Mouse (Mus musculus) midbrain, embryonic 13.5 days (tissue): ENCODE data around the gene Olfr1416. TPM values are rescaled to one million over a fixed set of nuclear protein-coding genes. Genes with fewer than 3 reads are reported as not detected.
"Not testable (repeated sequence)": the region's sequence is repeated elsewhere in the genome, so short reads cannot be mapped to it uniquely, and the experiment has no call there.

ENCODE experiments used
- ATAC-seq: fragments of 200-750 bp; cut with Nextera tagmentation; 2 replicates; pipeline ENCODE4 v1.8.0; 2017; ENCODE audit warnings: mild to moderate bottlenecking, moderate TSS enrichment, moderate library complexity
- H3K27ac ChIP-seq: fragments of 300-500 bp; sonication (generic); 2 replicates; pipeline ENCODE4 v1.5.1; 2015; ENCODE audit warnings: inconsistent platforms, mild to moderate bottlenecking, moderate library complexity
- H3K27me3 ChIP-seq: fragments of 300-500 bp; sonication (generic); 2 replicates; pipeline ENCODE4 v1.6.1; 2015; ENCODE audit warnings: mild to moderate bottlenecking, inconsistent platforms
- H3K36me3 ChIP-seq: fragments of 300-500 bp; sonication (generic); 2 replicates; pipeline ENCODE4 v1.6.1; 2015; ENCODE audit warnings: mild to moderate bottlenecking, inconsistent platforms
- H3K4me1 ChIP-seq: fragments of 300-500 bp; sonication (generic); replicated peaks from 2 replicates; pipeline ENCODE4 v1.6.1; 2015; ENCODE audit warnings: inconsistent platforms
- H3K4me2 ChIP-seq: fragments of 300-500 bp; sonication (generic); replicated peaks from 2 replicates; pipeline ENCODE4 v1.6.1; 2015; ENCODE audit warnings: moderate library complexity, mild to moderate bottlenecking, inconsistent platforms
- H3K4me3 ChIP-seq: fragments of 300-500 bp; sonication (generic); replicated peaks from 2 replicates; pipeline ENCODE4 v1.5.1; 2015; ENCODE audit warnings: mild to moderate bottlenecking, inconsistent platforms
- H3K9ac ChIP-seq: fragments of 300-500 bp; sonication (generic); replicated peaks from 2 replicates; pipeline ENCODE4 v1.6.1; 2015; ENCODE audit warnings: mild to moderate bottlenecking, inconsistent platforms
- H3K9me3 ChIP-seq: fragments of 300-500 bp; sonication (generic); 2 replicates; pipeline ENCODE4 v1.6.1; 2016; ENCODE audit warnings: mild to moderate bottlenecking, inconsistent platforms
- WGBS: fragments of 180-500 bp; shearing (Covaris S2); methylation state at CpG from one replicate; pipeline ENCODE4 v1.1.7; 2015; 5-methylcytosine and 5-hydroxymethylcytosine counted together
- polyA plus RNA-seq: library from polyadenylated mRNA; unstranded; fragments of >200 nt; fragmentation: Nextera tagmentation; extraction: Ambion mirVana; gene quantifications from 2 replicates; pipeline ENCODE4 v1.2.1, GENCODE M21; 2015

Olfr1416 gene
- not detected in 2 replicates for polyA plus RNA-seq

GRCm38 (mm10) chr1:92485013-92485412 is at the start of gene Olfr1416:
TSS of gene Olfr1416 (minus strand) at chr1:92485113.
- Histone ChIP-seq H3K27ac (no peak within 1 kb of the TSS), H3K9me3 (peaks cover 9% of the 10 kb centered on the region; the same call in 1 of the 2 replicates), H3K4me3 (no peak within 1 kb of the TSS), H3K4me2 (no peak within 1 kb of the TSS), H3K9ac (no peak within 1 kb of the TSS), H3K4me1 (no peaks in the 10 kb centered on the region), H3K27me3 (no peaks in the 10 kb centered on the region), H3K36me3 (no peaks in the 10 kb centered on the region)
- no peak for ATAC-seq

- 89% methylated on average over 3 of the region's 3 CpGs for WGBS
- H3K9ac ChIP-seq = no peak overlapping the region
- H3K9me3 ChIP-seq = no peaks in the 10 kb centered on the region
- no peak overlapping the region for H3K4me3 ChIP-seq
- H3K36me3 ChIP-seq = no peaks in the 10 kb centered on the region
- H3K4me1 ChIP-seq = no peaks in the 10 kb centered on the region
- no peak for ATAC-seq
- H3K4me2 ChIP-seq = no peak overlapping the region
- no peak overlapping the region for H3K27ac ChIP-seq
- H3K27me3 ChIP-seq = no peaks in the 10 kb centered on the region
Observed at GRCm38 (mm10) chr1:92523764-92524163, 38.9 kb upstream of the Olfr1416 start.

- no peak overlapping the region for H3K4me2 ChIP-seq
Observed at GRCm38 (mm10) chr1:92521376-92521775, 36.5 kb upstream of the Olfr1416 start.

GRCm38 (mm10) chr1:92519046-92519445 is 34.1 kb upstream of the Olfr1416 start:
- H3K4me3 ChIP-seq = no peak overlapping the region
- WGBS = 84% methylated on average over 6 of the region's 6 CpGs
- ATAC-seq = no peak

More at GRCm38 (mm10) chr1:92521376-92521775, 36.5 kb upstream of the Olfr1416 start:
- Histone ChIP-seq H3K9me3 (no peaks in the 10 kb centered on the region), H3K4me1 (no peaks in the 10 kb centered on the region), H3K27ac (no peak overlapping the region), H3K9ac (no peak overlapping the region), H3K36me3 (no peaks in the 10 kb centered on the region), H3K4me3 (no peak overlapping the region), H3K27me3 (no peaks in the 10 kb centered on the region)
- WGBS = 20% methylated on average over 10 of the region's 10 CpGs
- peak; percentile 74 for ATAC-seq

GRCm38 (mm10) chr1:92518561-92518960 is 33.6 kb upstream of the Olfr1416 start, which contains the start of gene Olfr1414:
TSS of gene Olfr1414 (minus strand) at chr1:92518661.
- no peak for ATAC-seq
- H3K4me3 ChIP-seq = no peak within 1 kb of the TSS
- H3K9ac ChIP-seq = no peak within 1 kb of the TSS
- no peaks in the 10 kb centered on the region for H3K9me3 ChIP-seq
- H3K27me3 ChIP-seq = no peaks in the 10 kb centered on the region
- no peak within 1 kb of the TSS for H3K4me2 ChIP-seq
- H3K27ac ChIP-seq = no peak within 1 kb of the TSS
- H3K36me3 ChIP-seq = no peaks in the 10 kb centered on the region
- H3K4me1 ChIP-seq = no peaks in the 10 kb centered on the region
- 88% methylated on average over 3 of the region's 3 CpGs for WGBS

More at GRCm38 (mm10) chr1:92519046-92519445, 34.1 kb upstream of the Olfr1416 start:
- no peaks in the 10 kb centered on the region for H3K4me1 ChIP-seq
- H3K36me3 ChIP-seq = no peaks in the 10 kb centered on the region
- no peaks in the 10 kb centered on the region for H3K9me3 ChIP-seq
- H3K9ac ChIP-seq = no peak overlapping the region
- no peak overlapping the region for H3K27ac ChIP-seq
- H3K4me2 ChIP-seq = no peak overlapping the region
- H3K27me3 ChIP-seq = no peaks in the 10 kb centered on the region

- H3K4me2 ChIP-seq = no peak overlapping the region
- H3K27ac ChIP-seq = no peak overlapping the region
- no peak for ATAC-seq
- no peaks in the 10 kb centered on the region for H3K36me3 ChIP-seq
- no peak overlapping the region for H3K4me3 ChIP-seq
- H3K9ac ChIP-seq = no peak overlapping the region
- 90% methylated on average over 11 of the region's 11 CpGs for whole genome bisulfite sequencing
- no peaks in the 10 kb centered on the region for H3K4me1 ChIP-seq
- no peaks in the 10 kb centered on the region for H3K9me3 ChIP-seq
- H3K27me3 ChIP-seq = no peaks in the 10 kb centered on the region
Observed at GRCm38 (mm10) chr1:92515390-92515789, 30.5 kb upstream of the Olfr1416 start.

GRCm38 (mm10) chr1:92511646-92512045 is 26.7 kb upstream of the Olfr1416 start:
- H3K27me3 ChIP-seq, H3K4me3 ChIP-seq, H3K9ac ChIP-seq, H3K4me2 ChIP-seq, H3K9me3 ChIP-seq, H3K36me3 ChIP-seq, H3K27ac ChIP-seq, ATAC-seq, H3K4me1 ChIP-seq: not testable (repeated sequence)
- WGBS = 86% methylated on average over 5 of the region's 5 CpGs

- 78% methylated on average over 2 of the region's 2 CpGs for WGBS
- H3K9me3 ChIP-seq = no peaks in the 10 kb centered on the region
Observed at GRCm38 (mm10) chr1:92496001-92496400, 11.1 kb upstream of the Olfr1416 start, which contains the start of gene Olfr1415. TSS of gene Olfr1415 (minus strand) at chr1:92496101.

GRCm38 (mm10) chr1:92474066-92474578 is 10.8 kb downstream of the Olfr1416 start:
- ATAC-seq = peak; percentile 78; the same call in 1 of the 2 replicates
- H3K27ac ChIP-seq = no peak overlapping the region

More at GRCm38 (mm10) chr1:92496001-92496400, 11.1 kb upstream of the Olfr1416 start, which contains the start of gene Olfr1415:
- no peak within 1 kb of the TSS for H3K4me2 ChIP-seq
- H3K4me3 ChIP-seq = no peak within 1 kb of the TSS
- no peaks in the 10 kb centered on the region for H3K36me3 ChIP-seq
- H3K4me1 ChIP-seq = no peaks in the 10 kb centered on the region
- ATAC-seq = no peak
- no peaks in the 10 kb centered on the region for H3K27me3 ChIP-seq
- no peak within 1 kb of the TSS for H3K9ac ChIP-seq
- no peak within 1 kb of the TSS for H3K27ac ChIP-seq

GRCm38 (mm10) chr1:92473165-92474041 is 11.5 kb downstream of the Olfr1416 start, which contains the start of gene Ndufa10:
TSS of gene Ndufa10 (minus strand) at chr1:92473860.
- Histone ChIP-seq H3K9me3 (no peaks in the 10 kb centered on the region), H3K4me3 (peak within 1 kb of the TSS; percentile 78), H3K27me3 (peaks cover 3% of the 10 kb centered on the region; the same call in 1 of the 2 replicates), H3K4me1 (peaks cover 20% of the 10 kb centered on the region), H3K27ac (peak within 1 kb of the TSS; percentile 65; the same call in 1 of the 2 replicates), H3K4me2 (peak within 1 kb of the TSS; percentile 93), H3K36me3 (peaks cover 26% of the 10 kb centered on the region), H3K9ac (peak within 1 kb of the TSS; percentile 97)
- ATAC-seq = peak; percentile 93
- under 1% methylated on average over 67 of the region's 67 CpGs for WGBS

More at GRCm38 (mm10) chr1:92474066-92474578, 10.8 kb downstream of the Olfr1416 start:
- Histone ChIP-seq H3K36me3 (peaks cover 19% of the 10 kb centered on the region), H3K4me2 (peak overlapping the region; percentile 93), H3K4me3 (peak overlapping the region; percentile 78), H3K9ac (peak overlapping the region; percentile 97), H3K9me3 (no peaks in the 10 kb centered on the region), H3K27me3 (peaks cover 3% of the 10 kb centered on the region; the same call in 1 of the 2 replicates), H3K4me1 (peaks cover 20% of the 10 kb centered on the region)
- 6% methylated on average over 10 of the region's 10 CpGs for WGBS

- H3K36me3 ChIP-seq = peaks cover 71% of the 10 kb centered on the region
- WGBS = 94% methylated on average over 4 of the region's 4 CpGs
Observed at GRCm38 (mm10) chr1:92468891-92469290, 16.0 kb downstream of the Olfr1416 start.

GRCm38 (mm10) chr1:92458416-92458815 is 26.5 kb downstream of the Olfr1416 start:
- 0 out of 2 replicates have a peak, but pooled peaks cover 2% of the 10 kb centered on the region for H3K9me3 ChIP-seq
- peaks cover 86% of the 10 kb centered on the region for H3K36me3 ChIP-seq
- H3K27ac ChIP-seq = no peak overlapping the region
- H3K4me1 ChIP-seq = no peaks in the 10 kb centered on the region
- H3K4me2 ChIP-seq = no peak overlapping the region
- H3K4me3 ChIP-seq = no peak overlapping the region
- no peak overlapping the region for H3K9ac ChIP-seq
- WGBS = 93% methylated on average over 6 of the region's 6 CpGs
- no peak for ATAC-seq
- H3K27me3 ChIP-seq = no peaks in the 10 kb centered on the region

More at GRCm38 (mm10) chr1:92468891-92469290, 16.0 kb downstream of the Olfr1416 start:
- peaks cover 15% of the 10 kb centered on the region for H3K4me1 ChIP-seq
- H3K4me2 ChIP-seq = no peak overlapping the region
- H3K27ac ChIP-seq = no peak overlapping the region
- no peaks in the 10 kb centered on the region for H3K9me3 ChIP-seq
- H3K9ac ChIP-seq = no peak overlapping the region
- no peaks in the 10 kb centered on the region for H3K27me3 ChIP-seq
- ATAC-seq = no peak
- H3K4me3 ChIP-seq = no peak overlapping the region
